Mouse (Mus musculus): Measurements from ENCODE around the gene Auh. TPM values are rescaled to one million over a fixed set of nuclear protein-coding genes. Genes with fewer than 3 reads are reported as not detected.

Gene Auh
- polyA plus RNA-seq, 1 experiment from 2014 or later, result 38.6 TPM

DNA sequence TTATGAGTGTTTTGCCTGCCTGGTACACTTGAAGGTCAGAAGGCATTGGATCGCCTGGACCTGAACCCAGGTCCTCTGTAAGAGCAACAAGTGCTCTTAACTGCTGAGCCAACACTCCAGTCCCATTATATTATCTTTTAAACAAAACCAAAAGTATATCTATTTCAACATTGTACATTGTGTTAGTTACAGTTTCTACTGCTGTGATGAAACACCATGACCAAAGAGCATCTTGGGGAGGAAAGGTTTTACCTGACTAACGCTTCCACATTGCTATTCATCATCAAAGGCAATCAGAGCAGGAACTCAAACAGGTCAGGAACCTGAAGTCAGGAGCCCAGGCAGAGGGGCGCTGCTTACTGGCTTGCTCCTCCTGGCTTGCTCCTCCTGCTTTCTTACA, 43.1 kb upstream of the Auh start:
- Histone ChIP-seq H3K27me3 (replicated peaks; ENCODE audit: control insufficient read depth, insufficient read depth, low read length) (no peaks in the 10 kb centered on the region), H3K36me3 (ENCODE audit: control insufficient read depth, insufficient read depth, low read length) (peaks cover 15% of the 10 kb centered on the region), H3K27ac (ENCODE audit: low read depth) (no peak overlapping the region), H3K9me3 (ENCODE audit: control insufficient read depth, low read length) (no peaks in the 10 kb centered on the region), H3K4me2 (ENCODE audit: low read length) (no peak overlapping the region), H3K4me3 (ENCODE audit: low read depth, low read length) (no peak overlapping the region), H3K9ac (ENCODE audit: low read length) (no peak overlapping the region), H3K4me1 (replicated peaks; ENCODE audit: control insufficient read depth, insufficient read depth, low read length) (peaks cover 2% of the 10 kb centered on the region)
- DNase-seq (ENCODE audit: low spot score) (no peak), ATAC-seq (replicated peaks; ENCODE audit: low FRiP score, low TSS enrichment, low read depth) (no peak)
- 94% methylated on average over 3 of the region's 3 CpGs for WGBS

DNA sequence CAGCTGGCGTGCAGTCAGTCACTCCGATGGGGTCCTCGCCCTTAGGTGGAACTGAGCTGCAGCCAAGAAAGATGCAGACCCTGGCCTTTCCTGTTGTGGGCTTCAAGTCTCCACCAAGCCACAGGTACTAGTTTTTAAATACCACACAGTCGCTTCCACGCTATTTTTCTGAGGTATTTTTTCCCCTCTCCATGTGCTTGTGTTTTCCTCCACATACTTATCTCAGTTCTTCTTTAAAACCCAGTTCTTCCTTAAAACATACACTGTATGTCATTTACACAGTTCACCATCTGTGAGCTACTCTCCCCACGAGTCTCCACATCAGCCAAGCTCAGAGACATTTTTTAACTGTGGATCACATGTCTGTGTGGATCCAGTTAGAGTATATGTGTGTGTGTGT, 41.4 kb upstream of the Auh start:
- Histone ChIP-seq H3K36me3 (ENCODE audit: control insufficient read depth, insufficient read depth, low read length) (peaks cover 33% of the 10 kb centered on the region), H3K4me3 (ENCODE audit: low read depth, low read length) (no peak overlapping the region), H3K4me2 (ENCODE audit: low read length) (no peak overlapping the region), H3K27me3 (replicated peaks; ENCODE audit: control insufficient read depth, insufficient read depth, low read length) (no peaks in the 10 kb centered on the region), H3K9me3 (ENCODE audit: control insufficient read depth, low read length) (no peaks in the 10 kb centered on the region), H3K4me1 (replicated peaks; ENCODE audit: control insufficient read depth, insufficient read depth, low read length) (no peaks in the 10 kb centered on the region), H3K27ac (ENCODE audit: low read depth) (no peak overlapping the region), H3K9ac (ENCODE audit: low read length) (no peak overlapping the region)
- ATAC-seq (replicated peaks; ENCODE audit: low FRiP score, low TSS enrichment, low read depth) (no peak), DNase-seq (ENCODE audit: low spot score) (no peak)
- WGBS, result 88% methylated on average over 6 of the region's 6 CpGs

DNA sequence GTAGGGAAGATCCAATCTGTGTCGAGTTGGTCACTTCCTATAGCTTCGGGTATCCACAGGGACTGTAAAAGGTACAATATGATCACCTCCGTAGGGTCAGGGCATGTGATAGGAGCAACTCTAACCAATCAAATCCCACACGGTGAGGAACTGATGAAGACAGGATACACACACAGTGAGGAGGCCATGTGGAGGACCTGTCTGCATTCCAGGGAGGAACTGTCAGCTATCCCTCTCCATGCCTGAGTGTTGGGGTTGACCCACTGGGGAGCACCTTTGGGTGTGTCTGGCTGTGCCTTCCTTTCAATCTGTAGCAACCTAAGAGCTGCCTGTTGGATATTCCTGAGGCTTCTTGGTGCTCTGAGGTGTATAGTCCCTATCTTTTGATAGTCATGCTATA, 33.4 kb upstream of the Auh start:
- no peak overlapping the region for H3K4me2 ChIP-seq (ENCODE audit: low read length)
- no peak overlapping the region for H3K27ac ChIP-seq (ENCODE audit: low read depth)
- no peaks in the 10 kb centered on the region for H3K27me3 ChIP-seq (replicated peaks; ENCODE audit: control insufficient read depth, insufficient read depth, low read length)
- WGBS, result 87% methylated on average over 4 of the region's 4 CpGs
- ATAC-seq (replicated peaks; ENCODE audit: low FRiP score, low TSS enrichment, low read depth) (no peak), DNase-seq (ENCODE audit: low spot score) (no peak)
- no peak overlapping the region for H3K9ac ChIP-seq (ENCODE audit: low read length)
- peaks cover 37% of the 10 kb centered on the region for H3K36me3 ChIP-seq (ENCODE audit: control insufficient read depth, insufficient read depth, low read length)
- H3K9me3 ChIP-seq (ENCODE audit: control insufficient read depth, low read length), result no peaks in the 10 kb centered on the region
- no peaks in the 10 kb centered on the region for H3K4me1 ChIP-seq (replicated peaks; ENCODE audit: control insufficient read depth, insufficient read depth, low read length)
- H3K4me3 ChIP-seq (ENCODE audit: low read depth, low read length), result no peak overlapping the region

DNA sequence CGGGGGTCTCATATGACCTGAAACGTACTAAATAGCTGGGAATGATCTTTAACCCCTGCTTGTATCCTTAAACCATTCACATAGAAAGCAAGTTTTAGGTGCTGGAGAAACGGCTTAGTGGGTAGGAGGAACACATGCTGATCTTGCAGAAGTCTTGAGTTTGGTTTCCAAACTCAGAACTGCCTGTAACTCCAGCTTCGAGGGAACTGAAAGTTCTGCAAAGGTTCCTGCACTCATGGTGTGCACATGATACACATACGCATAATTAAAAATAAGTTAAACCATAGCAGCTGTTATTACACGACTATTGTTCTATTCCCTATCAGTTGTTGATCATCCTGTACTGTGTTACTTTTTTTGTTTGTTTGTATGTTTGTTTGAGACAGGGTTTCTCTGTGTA, 32.9 kb upstream of the Auh start:
- no peaks in the 10 kb centered on the region for H3K9me3 ChIP-seq (ENCODE audit: control insufficient read depth, low read length)
- H3K36me3 ChIP-seq (ENCODE audit: control insufficient read depth, insufficient read depth, low read length), result peaks cover 31% of the 10 kb centered on the region
- 85% methylated on average over 6 of the region's 6 CpGs for WGBS
- no peak overlapping the region for H3K4me2 ChIP-seq (ENCODE audit: low read length)
- H3K4me3 ChIP-seq (ENCODE audit: low read depth, low read length), result no peak overlapping the region
- H3K27me3 ChIP-seq (replicated peaks; ENCODE audit: control insufficient read depth, insufficient read depth, low read length), result no peaks in the 10 kb centered on the region
- H3K9ac ChIP-seq (ENCODE audit: low read length), result no peak overlapping the region
- no peak for DNase-seq (ENCODE audit: low spot score)
- ATAC-seq (replicated peaks; ENCODE audit: low FRiP score, low TSS enrichment, low read depth), result no peak
- H3K4me1 ChIP-seq (replicated peaks; ENCODE audit: control insufficient read depth, insufficient read depth, low read length), result no peaks in the 10 kb centered on the region
- H3K27ac ChIP-seq (ENCODE audit: low read depth), result no peak overlapping the region

DNA sequence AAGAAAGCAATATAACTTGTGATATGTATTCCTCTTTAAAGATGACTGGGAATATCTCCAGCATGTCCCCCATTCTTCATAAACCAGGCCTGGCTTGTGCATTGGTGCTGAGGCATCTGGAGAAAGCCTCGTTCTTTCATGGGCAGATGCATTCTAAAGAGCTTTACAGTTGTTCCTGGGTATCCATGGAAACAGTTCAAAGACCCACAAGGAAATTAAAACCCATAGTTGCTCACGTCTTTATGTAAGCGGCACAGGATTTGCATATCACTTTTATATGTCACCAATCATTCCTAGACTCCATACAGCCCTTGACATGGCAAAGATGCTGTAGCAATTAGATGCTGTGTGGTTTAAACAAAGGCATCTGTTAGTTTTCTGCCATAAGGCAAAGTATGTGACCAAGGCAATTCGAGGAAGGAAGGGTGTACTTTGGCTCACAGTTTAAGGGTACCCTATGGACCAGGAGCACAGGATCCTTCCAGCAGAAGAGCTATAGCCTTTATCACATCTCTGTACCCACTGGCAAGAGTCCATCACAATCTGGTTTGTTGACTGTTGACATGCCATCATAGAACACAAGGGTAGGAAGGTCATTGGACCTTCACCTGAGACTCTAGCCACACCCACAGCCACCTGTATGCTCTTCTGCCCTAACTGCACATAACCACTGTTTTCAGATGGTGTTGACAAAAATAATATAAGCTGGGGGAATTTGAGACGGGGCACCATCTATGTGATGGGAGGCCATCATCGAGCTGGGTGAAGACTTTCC, 24.5 kb upstream of the Auh start:
- DNase-seq (ENCODE audit: low spot score), result no peak
- Histone ChIP-seq H3K9ac (ENCODE audit: low read length) (no peak overlapping the region), H3K9me3 (ENCODE audit: control insufficient read depth, low read length) (no peaks in the 10 kb centered on the region), H3K4me2 (ENCODE audit: low read length) (no peak overlapping the region), H3K4me1 (replicated peaks; ENCODE audit: control insufficient read depth, insufficient read depth, low read length) (no peaks in the 10 kb centered on the region), H3K36me3 (ENCODE audit: control insufficient read depth, insufficient read depth, low read length) (no peaks in the 10 kb centered on the region), H3K4me3 (ENCODE audit: low read depth, low read length) (no peak overlapping the region), H3K27ac (ENCODE audit: low read depth) (no peak overlapping the region), H3K27me3 (replicated peaks; ENCODE audit: control insufficient read depth, insufficient read depth, low read length) (no peaks in the 10 kb centered on the region)
- 84% methylated on average over 6 of the region's 6 CpGs for WGBS
- no peak for ATAC-seq (replicated peaks; ENCODE audit: low FRiP score, low TSS enrichment, low read depth)

DNA sequence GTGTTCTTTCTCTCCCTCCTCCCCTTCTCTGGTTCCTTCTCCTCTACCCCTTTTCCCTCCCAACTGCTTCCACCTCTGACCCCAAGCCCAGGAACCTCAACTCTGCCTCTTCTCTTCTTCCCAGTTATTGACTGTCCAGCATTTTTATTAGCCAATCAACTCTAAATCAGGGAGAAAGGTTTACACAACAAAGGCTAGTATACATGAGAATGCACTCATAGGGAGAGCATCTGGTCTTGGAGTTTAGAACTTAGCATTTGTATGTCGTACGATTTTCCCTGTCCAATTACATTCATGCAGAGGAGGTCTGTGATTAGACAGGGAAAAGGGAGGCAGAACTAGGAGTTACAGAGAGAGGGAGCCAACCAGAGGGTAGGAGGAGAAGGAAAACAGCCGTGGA, 19.7 kb upstream of the Auh start:
- Histone ChIP-seq H3K27ac (ENCODE audit: low read depth) (no peak overlapping the region), H3K4me3 (ENCODE audit: low read depth, low read length) (no peak overlapping the region), H3K9ac (ENCODE audit: low read length) (no peak overlapping the region), H3K27me3 (replicated peaks; ENCODE audit: control insufficient read depth, insufficient read depth, low read length) (no peaks in the 10 kb centered on the region), H3K9me3 (ENCODE audit: control insufficient read depth, low read length) (no peaks in the 10 kb centered on the region), H3K4me2 (ENCODE audit: low read length) (no peak overlapping the region), H3K36me3 (ENCODE audit: control insufficient read depth, insufficient read depth, low read length) (no peaks in the 10 kb centered on the region), H3K4me1 (replicated peaks; ENCODE audit: control insufficient read depth, insufficient read depth, low read length) (0 out of 2 replicates have a peak, but pooled peaks cover 5% of the 10 kb centered on the region)
- ATAC-seq (replicated peaks; ENCODE audit: low FRiP score, low TSS enrichment, low read depth) (no peak), DNase-seq (ENCODE audit: low spot score) (no peak)
- WGBS, result 87% methylated on average over 3 of the region's 3 CpGs

DNA sequence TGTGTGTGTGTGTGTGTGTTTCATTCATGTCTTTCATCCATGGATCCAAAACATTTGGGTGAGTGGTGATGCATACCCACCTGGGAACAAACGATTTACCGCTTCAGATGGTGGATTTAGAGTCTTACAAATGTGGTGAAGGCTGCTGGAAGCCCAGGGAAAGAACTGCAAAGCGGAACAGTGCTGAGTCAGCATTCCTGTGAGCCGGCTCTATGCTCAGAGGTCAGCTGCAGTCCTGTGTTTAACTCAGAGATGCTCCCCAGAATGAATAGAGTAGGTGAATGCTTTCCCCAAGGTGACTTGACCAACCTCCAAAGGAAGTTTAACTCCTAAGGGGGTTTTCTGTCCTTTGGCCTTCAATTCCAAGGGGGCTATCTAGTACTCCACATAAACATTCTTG, 18.1 kb upstream of the Auh start:
- no peaks in the 10 kb centered on the region for H3K36me3 ChIP-seq (ENCODE audit: control insufficient read depth, insufficient read depth, low read length)
- no peak for DNase-seq (ENCODE audit: low spot score)
- H3K4me2 ChIP-seq (ENCODE audit: low read length), result no peak overlapping the region

DNA sequence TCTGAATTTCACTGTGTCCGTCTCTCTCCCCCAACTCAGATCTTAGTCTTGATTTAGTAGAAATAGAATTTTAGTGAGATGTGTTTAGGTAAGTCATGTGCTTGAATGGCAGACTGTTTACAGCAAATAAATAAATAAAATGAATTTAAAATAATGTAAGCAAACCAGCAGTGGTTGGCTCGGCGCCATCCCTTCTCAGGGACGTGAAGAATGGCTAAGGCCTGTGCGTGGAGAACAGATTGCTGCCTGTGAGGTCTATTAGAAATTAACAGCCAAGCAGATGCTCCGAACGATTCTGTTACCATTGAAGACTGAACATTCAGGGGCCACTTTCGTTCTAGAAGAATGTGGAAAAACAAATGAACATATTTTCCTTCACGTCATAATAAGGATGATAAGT, 16.3 kb upstream of the Auh start:
- DNase-seq (ENCODE audit: low spot score) (no peak), ATAC-seq (replicated peaks; ENCODE audit: low FRiP score, low TSS enrichment, low read depth) (no peak)
- H3K9me3 ChIP-seq (ENCODE audit: control insufficient read depth, low read length), result no peaks in the 10 kb centered on the region
- H3K27me3 ChIP-seq (replicated peaks; ENCODE audit: control insufficient read depth, insufficient read depth, low read length), result no peaks in the 10 kb centered on the region
- WGBS, result 41% methylated on average over 9 of the region's 9 CpGs
- no peak overlapping the region for H3K4me2 ChIP-seq (ENCODE audit: low read length)
- H3K4me3 ChIP-seq (ENCODE audit: low read depth, low read length), result no peak overlapping the region
- H3K27ac ChIP-seq (ENCODE audit: low read depth), result no peak overlapping the region
- no peaks in the 10 kb centered on the region for H3K36me3 ChIP-seq (ENCODE audit: control insufficient read depth, insufficient read depth, low read length)
- H3K9ac ChIP-seq (ENCODE audit: low read length), result no peak overlapping the region
- H3K4me1 ChIP-seq (replicated peaks; ENCODE audit: control insufficient read depth, insufficient read depth, low read length), result peaks cover 10% of the 10 kb centered on the region; the same call in 1 of the 2 replicates

More for the DNA sequence above, 18.1 kb upstream of the Auh start:
- WGBS, result 79% methylated on average over 4 of the region's 4 CpGs
- Histone ChIP-seq H3K9ac (ENCODE audit: low read length) (no peak overlapping the region), H3K4me1 (replicated peaks; ENCODE audit: control insufficient read depth, insufficient read depth, low read length) (peaks cover 10% of the 10 kb centered on the region; the same call in 1 of the 2 replicates), H3K4me3 (ENCODE audit: low read depth, low read length) (no peak overlapping the region), H3K27me3 (replicated peaks; ENCODE audit: control insufficient read depth, insufficient read depth, low read length) (no peaks in the 10 kb centered on the region), H3K27ac (ENCODE audit: low read depth) (no peak overlapping the region), H3K9me3 (ENCODE audit: control insufficient read depth, low read length) (no peaks in the 10 kb centered on the region)
- no peak for ATAC-seq (replicated peaks; ENCODE audit: low FRiP score, low TSS enrichment, low read depth)

DNA sequence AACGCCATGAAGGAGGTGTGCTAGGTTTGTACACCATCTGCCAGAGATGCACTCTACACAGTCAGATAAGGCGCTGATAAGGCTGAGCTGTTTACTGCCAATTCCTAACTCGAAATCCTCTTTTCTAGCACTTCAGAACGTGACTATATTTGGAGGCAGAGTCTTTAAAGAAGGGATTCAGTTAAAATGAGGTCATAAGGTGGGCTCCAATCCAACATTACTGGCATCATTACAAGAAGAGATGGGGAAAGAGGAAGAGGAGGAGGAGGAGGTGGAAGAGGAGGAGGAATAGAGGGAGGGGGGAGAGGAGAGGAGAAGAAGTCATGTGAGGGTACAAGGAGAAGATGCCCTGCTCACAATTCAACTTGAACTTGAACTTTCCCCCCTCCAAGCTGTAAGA, 14.6 kb upstream of the Auh start:
- Histone ChIP-seq H3K4me1 (replicated peaks; ENCODE audit: control insufficient read depth, insufficient read depth, low read length) (peaks cover 10% of the 10 kb centered on the region; the same call in 1 of the 2 replicates), H3K27ac (ENCODE audit: low read depth) (no peak overlapping the region), H3K4me3 (ENCODE audit: low read depth, low read length) (no peak overlapping the region), H3K9ac (ENCODE audit: low read length) (no peak overlapping the region), H3K4me2 (ENCODE audit: low read length) (no peak overlapping the region), H3K9me3 (ENCODE audit: control insufficient read depth, low read length) (no peaks in the 10 kb centered on the region), H3K27me3 (replicated peaks; ENCODE audit: control insufficient read depth, insufficient read depth, low read length) (no peaks in the 10 kb centered on the region), H3K36me3 (ENCODE audit: control insufficient read depth, insufficient read depth, low read length) (no peaks in the 10 kb centered on the region)
- WGBS, result 46% methylated on average over 4 of the region's 4 CpGs
- ATAC-seq (replicated peaks; ENCODE audit: low FRiP score, low TSS enrichment, low read depth) (no peak), DNase-seq (ENCODE audit: low spot score) (no peak)

Measured in intestine, embryonic 14.5 days (tissue).